Mouse (Mus musculus): ENCODE results near the gene Olfr599. TPM values are rescaled to one million over a fixed set of nuclear protein-coding genes. Genes with fewer than 3 reads are reported as not detected.
"Not testable (repeated sequence)": the region's sequence is repeated elsewhere in the genome, so short reads cannot be mapped to it uniquely, and the experiment has no call there.

The Olfr599 gene
- not detected for total RNA-seq (2021)

- no peak for DNase-seq (ENCODE audit: low spot score in 2 of 2)
- intact Hi-C loops (cut with DNase I): no loop called here
Measured at GRCm38 (mm10) chr7:103335617-103336016, at the start of gene Olfr599. Gene Olfr599, plus strand, starts transcription at chr7:103335917.

- intact Hi-C loops (cut with DNase I); DNase-seq (ENCODE audit: low spot score in 2 of 2): not testable (repeated sequence)
Measured at GRCm38 (mm10) chr7:103305348-103305747, 30.4 kb upstream of the Olfr599 start, which contains the start of gene Olfr596. Gene Olfr596, plus strand, starts transcription at chr7:103305648.

GRCm38 (mm10) chr7:103316015-103316414 lies 19.7 kb upstream of the Olfr599 start, which contains the start of gene Olfr597:
Gene Olfr597, plus strand, starts transcription at chr7:103316315.
- not testable (repeated sequence) for DNase-seq (ENCODE audit: low spot score in 2 of 2)
- intact Hi-C loops (cut with DNase I): loop anchor here (5.0 kb wide), 1 partner anchor 56 kb away; no protein-coding TSS in a partner anchor

GRCm38 (mm10) chr7:103323268-103323667 lies 12.4 kb upstream of the Olfr599 start, which contains the start of gene Olfr598:
Gene Olfr598, plus strand, starts transcription at chr7:103323568.
- intact Hi-C loops (cut with DNase I): no loop called here
- no peak for DNase-seq (ENCODE audit: low spot score in 2 of 2)

- intact Hi-C loops (cut with DNase I): no loop called here
- no peak for DNase-seq (ENCODE audit: low spot score in 2 of 2)
Measured at GRCm38 (mm10) chr7:103349569-103349968, 13.9 kb downstream of the Olfr599 start, which contains the start of gene Olfr600. Gene Olfr600, minus strand, starts transcription at chr7:103349669.

- DNase-seq (ENCODE audit: low spot score in 2 of 2): no peak
- intact Hi-C loops (cut with DNase I): no loop called here
Measured at GRCm38 (mm10) chr7:103362555-103362954, 26.8 kb downstream of the Olfr599 start, which contains the start of gene Olfr601. Gene Olfr601, minus strand, starts transcription at chr7:103362655.

- DNase-seq (ENCODE audit: low spot score in 2 of 2): no peak
- intact Hi-C loops (cut with DNase I): no loop called here
Measured at GRCm38 (mm10) chr7:103386077-103386476, 50.4 kb downstream of the Olfr599 start, which contains the start of gene Olfr603. Gene Olfr603, minus strand, starts transcription at chr7:103386177.

Other genes with a start within 250 kb of the Olfr599 start
- not detected for gene Olfr585, start 238.2 kb upstream of the Olfr599 start, total RNA-seq (2021)
- not detected for gene Olfr586, start 210.3 kb upstream of the Olfr599 start, total RNA-seq (2021)
- gene Olfr588-ps1, start 195.0 kb upstream of the Olfr599 start, total RNA-seq (2021): not detected
- not detected for gene Olfr589, start 179.6 kb upstream of the Olfr599 start, total RNA-seq (2021)
- not detected for gene Olfr591, start 157.6 kb upstream of the Olfr599 start, total RNA-seq (2021)
- gene Olfr592, start 151.1 kb upstream of the Olfr599 start, total RNA-seq (2021): not detected
- gene Olfr593, start 124.1 kb upstream of the Olfr599 start, total RNA-seq (2021): not detected
- gene Olfr594, start 118.9 kb upstream of the Olfr599 start, total RNA-seq (2021): not detected
- gene Usp17ld, start 83.4 kb upstream of the Olfr599 start, total RNA-seq (2021): not detected
- gene Olfr596, start 30.3 kb upstream of the Olfr599 start, total RNA-seq (2021): not detected
- gene Olfr597, start 19.6 kb upstream of the Olfr599 start, total RNA-seq (2021): not detected
- gene Olfr598, start 12.3 kb upstream of the Olfr599 start, total RNA-seq (2021): not detected
- not detected for gene Olfr600, start 13.8 kb downstream of the Olfr599 start, total RNA-seq (2021)
- gene Olfr601, start 26.7 kb downstream of the Olfr599 start, total RNA-seq (2021): not detected
- not detected for gene Olfr603, start 50.3 kb downstream of the Olfr599 start, total RNA-seq (2021)
- gene Usp17lc, start 79.2 kb downstream of the Olfr599 start, total RNA-seq (2021): not detected
- gene Olfr605, start 109.5 kb downstream of the Olfr599 start, total RNA-seq (2021): not detected
- gene Olfr606, start 113.1 kb downstream of the Olfr599 start, total RNA-seq (2021): not detected
- gene Olfr607, start 128.2 kb downstream of the Olfr599 start, total RNA-seq (2021): not detected
- gene Olfr608, start 134.0 kb downstream of the Olfr599 start, total RNA-seq (2021): not detected
- not detected for gene Olfr609, start 162.1 kb downstream of the Olfr599 start, total RNA-seq (2021)
- gene Olfr610, start 176.2 kb downstream of the Olfr599 start, total RNA-seq (2021): not detected
- gene Olfr611, start 184.9 kb downstream of the Olfr599 start, total RNA-seq (2021): not detected
- gene Olfr612, start 206.8 kb downstream of the Olfr599 start, total RNA-seq (2021): not detected
- not detected for gene Olfr613, start 212.2 kb downstream of the Olfr599 start, total RNA-seq (2021)
- gene Olfr615, start 220.2 kb downstream of the Olfr599 start, total RNA-seq (2021): not detected
- not detected for gene Olfr616, start 233.2 kb downstream of the Olfr599 start, total RNA-seq (2021)
- not detected for gene Olfr617, start 237.1 kb downstream of the Olfr599 start, total RNA-seq (2021)

Measured in left cerebral cortex, postnatal 36 days (tissue).